Mouse (Mus musculus) midbrain, embryonic 14.5 days (tissue): ENCODE data around the gene Usp13. TPM values are rescaled to one million over a fixed set of nuclear protein-coding genes. Genes with fewer than 3 reads are reported as not detected.

Experiments
- ATAC-seq: fragments of 200-750 bp; cut with Nextera tagmentation; 2 replicates; pipeline ENCODE4 v1.8.0; 2017; ENCODE audit warnings: moderate number of reproducible peaks, moderate library complexity; ENCODE audit not compliant: low FRiP score, low TSS enrichment
- DNase-seq: peaks from one replicate; pipeline ENCODE4 v3.0.0-alpha.2; 2015
- H3K27ac ChIP-seq: fragments of 300-500 bp; sonication (generic); replicated peaks from 2 replicates; pipeline ENCODE4 v1.5.1; 2014; ENCODE audit warnings: mild to moderate bottlenecking, low read depth, low read length, moderate library complexity
- H3K27me3 ChIP-seq: fragments of 300-500 bp; sonication (generic); 2 replicates; pipeline ENCODE4 v1.6.1; 2014; ENCODE audit warnings: low read length, control low read depth, mixed read lengths; ENCODE audit not compliant: control insufficient read depth, insufficient read depth
- H3K36me3 ChIP-seq: fragments of 300-500 bp; sonication (generic); 2 replicates; pipeline ENCODE4 v1.6.1; 2014; ENCODE audit warnings: low read length, control low read depth; ENCODE audit not compliant: control insufficient read depth, insufficient read depth
- H3K4me1 ChIP-seq: fragments of 300-500 bp; sonication (generic); 2 replicates; pipeline ENCODE4 v1.6.1; 2014; ENCODE audit warnings: mild to moderate bottlenecking, antibody characterized with exemption, low read length, control low read depth; ENCODE audit not compliant: control insufficient read depth, insufficient read depth
- H3K4me2 ChIP-seq: fragments of 300-500 bp; sonication (generic); 2 replicates; pipeline ENCODE4 v1.6.1; 2014; ENCODE audit warnings: mild to moderate bottlenecking, low read length, moderate library complexity
- H3K4me3 ChIP-seq: fragments of 300-500 bp; sonication (generic); replicated peaks from 2 replicates; pipeline ENCODE4 v1.5.1; 2014; ENCODE audit warnings: low read depth, low read length
- H3K9ac ChIP-seq: fragments of 300-500 bp; sonication (generic); replicated peaks from 2 replicates; pipeline ENCODE4 v1.6.1; 2014; ENCODE audit warnings: mild to moderate bottlenecking, low read length, moderate library complexity
- H3K9me3 ChIP-seq: fragments of 300-500 bp; sonication (generic); 2 replicates; pipeline ENCODE4 v1.6.1; 2016; ENCODE audit warnings: low read length, control low read depth, mixed read lengths; ENCODE audit not compliant: control insufficient read depth
- WGBS: fragments of 180-500 bp; shearing (Covaris S2); extraction: QIAGEN DNeasy Blood & Tissue Kit; methylation state at CpG from one replicate; pipeline ENCODE4 v1.1.7; 2014; 5-methylcytosine and 5-hydroxymethylcytosine counted together
- polyA plus RNA-seq: library from polyadenylated mRNA; unstranded; fragments of >200 nt; fragmentation: Nextera tagmentation; extraction: Ambion mirVana; gene quantifications from 2 replicates; pipeline ENCODE4 v1.2.1, GENCODE M21; 2014

Gene Usp13
- polyA plus RNA-seq, 1 experiment from 2014 or later: 12.3 TPM

GRCm38 (mm10) chr3:32905850-32906779 lies 88.8 kb downstream of the Usp13 start:
- no peak overlapping the region for H3K4me3 ChIP-seq
- ATAC-seq (no peak), DNase-seq (peak; percentile 12)
- no peaks in the 10 kb centered on the region for H3K4me1 ChIP-seq
- WGBS: 58% methylated on average over 8 of the region's 8 CpGs
- H3K4me2 ChIP-seq: no peak overlapping the region
- H3K36me3 ChIP-seq: no peaks in the 10 kb centered on the region
- no peaks in the 10 kb centered on the region for H3K9me3 ChIP-seq
- no peak overlapping the region for H3K27ac ChIP-seq
- no peak overlapping the region for H3K9ac ChIP-seq
- no peaks in the 10 kb centered on the region for H3K27me3 ChIP-seq

DNA sequence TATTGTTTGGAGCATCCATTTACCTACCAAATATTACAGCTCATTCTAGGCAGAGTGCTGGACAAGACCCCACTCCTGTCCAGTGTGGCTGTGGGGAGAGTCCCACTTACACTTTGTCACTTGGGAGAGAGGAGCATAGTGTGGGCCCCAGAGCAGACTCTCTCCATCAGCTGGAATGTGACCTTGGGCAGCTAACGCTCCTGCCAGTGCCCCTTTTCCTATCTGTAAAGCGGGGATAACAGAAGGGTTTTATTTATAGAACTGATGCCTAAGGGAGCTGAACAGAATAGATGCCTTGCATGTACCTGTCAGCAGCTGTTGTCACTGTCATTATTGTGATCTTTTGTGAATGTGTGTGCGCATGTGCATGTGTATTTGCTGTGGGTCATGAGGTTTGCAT lies 91.1 kb downstream of the Usp13 start:
- no peaks in the 10 kb centered on the region for H3K9me3 ChIP-seq
- no peak overlapping the region for H3K4me2 ChIP-seq
- no peak overlapping the region for H3K4me3 ChIP-seq
- DNase-seq (no peak), ATAC-seq (no peak)
- no peaks in the 10 kb centered on the region for H3K4me1 ChIP-seq
- 88% methylated on average over 3 of the region's 3 CpGs for WGBS
- no peaks in the 10 kb centered on the region for H3K36me3 ChIP-seq
- H3K9ac ChIP-seq: no peak overlapping the region
- H3K27ac ChIP-seq: no peak overlapping the region
- no peaks in the 10 kb centered on the region for H3K27me3 ChIP-seq

DNA sequence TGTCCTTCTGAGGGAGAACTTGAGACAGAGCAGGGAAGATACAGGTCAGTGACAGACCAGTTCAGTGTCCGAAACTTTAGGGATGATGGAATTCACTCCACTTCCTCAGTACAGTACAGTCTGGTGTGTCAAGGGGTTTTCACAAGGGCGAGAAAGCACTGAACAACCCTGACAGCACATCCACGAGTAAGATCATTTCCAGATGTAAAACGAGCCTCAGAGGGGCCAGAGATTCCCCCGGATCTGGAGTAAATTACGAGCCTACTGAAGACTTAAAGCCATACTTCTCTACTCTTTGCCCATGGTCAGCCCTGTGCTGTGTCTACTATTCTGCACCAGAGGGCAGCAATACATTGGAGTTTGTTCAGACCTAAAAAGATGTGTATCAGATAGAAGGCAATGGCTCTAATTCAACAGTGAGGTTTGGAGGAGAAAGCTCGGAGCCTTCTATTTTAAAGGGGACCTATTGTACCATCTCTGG lies 92.8 kb downstream of the Usp13 start:
- ATAC-seq (peak; percentile 71; the same call in 1 of the 2 replicates), DNase-seq (peak; percentile 70)
- Histone ChIP-seq H3K36me3 (peaks cover 11% of the 10 kb centered on the region; the same call in 1 of the 2 replicates), H3K4me3 (no peak overlapping the region), H3K27me3 (no peaks in the 10 kb centered on the region), H3K9me3 (no peaks in the 10 kb centered on the region), H3K9ac (no peak overlapping the region), H3K4me1 (no peaks in the 10 kb centered on the region), H3K4me2 (no peak overlapping the region), H3K27ac (no peak overlapping the region)
- 77% methylated on average over 7 of the region's 7 CpGs for WGBS

GRCm38 (mm10) chr3:32924168-32924567 lies 106.8 kb downstream of the Usp13 start:
- Histone ChIP-seq H3K4me1 (no peaks in the 10 kb centered on the region), H3K4me2 (no peak overlapping the region), H3K27me3 (no peaks in the 10 kb centered on the region), H3K27ac (no peak overlapping the region), H3K9ac (no peak overlapping the region), H3K36me3 (peaks cover 27% of the 10 kb centered on the region), H3K4me3 (no peak overlapping the region), H3K9me3 (peaks cover 4% of the 10 kb centered on the region; the same call in 1 of the 2 replicates)
- ATAC-seq: no peak
- 90% methylated on average over 6 of the region's 6 CpGs for WGBS
- DNase-seq: no peak

DNA sequence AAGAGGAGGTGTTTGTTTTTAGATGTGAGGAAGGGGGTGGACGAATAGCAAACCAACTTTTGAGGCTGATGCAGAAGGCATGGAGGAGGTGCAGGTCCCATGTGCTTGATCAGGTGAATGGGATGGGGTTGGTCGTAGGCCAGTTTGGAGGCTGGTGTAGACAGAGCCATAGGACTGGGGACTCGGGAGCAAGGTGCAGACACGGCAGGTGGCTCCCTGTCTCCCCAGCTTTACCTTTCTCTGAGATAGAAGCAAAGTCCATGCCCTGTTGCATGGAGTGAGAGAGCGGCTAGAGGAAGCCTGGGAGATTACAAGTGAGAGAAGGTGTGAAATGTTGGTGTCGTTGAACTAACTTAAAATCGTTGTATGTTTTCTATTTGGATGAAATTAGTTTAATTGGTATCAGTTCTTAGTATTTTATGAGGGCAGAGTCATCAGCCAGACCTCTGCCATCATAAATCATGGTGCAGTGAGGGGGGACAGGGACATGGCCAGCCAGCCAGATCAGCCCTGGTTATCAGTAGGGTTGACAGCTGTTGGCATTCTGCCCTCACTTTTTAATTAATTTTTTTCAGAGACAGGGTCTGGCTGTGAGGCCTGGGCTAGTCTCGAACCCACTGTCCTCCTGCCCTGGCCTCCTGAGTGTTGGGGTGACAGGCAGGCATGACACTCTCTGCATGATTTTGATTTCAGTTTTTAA lies 122.6 kb downstream of the Usp13 start:
- no peak overlapping the region for H3K4me3 ChIP-seq
- DNase-seq (no peak), ATAC-seq (no peak)
- H3K9ac ChIP-seq: no peak overlapping the region
- no peaks in the 10 kb centered on the region for H3K9me3 ChIP-seq
- no peaks in the 10 kb centered on the region for H3K36me3 ChIP-seq
- 86% methylated on average over 8 of the region's 8 CpGs for WGBS
- no peak overlapping the region for H3K4me2 ChIP-seq
- no peak overlapping the region for H3K27ac ChIP-seq
- no peaks in the 10 kb centered on the region for H3K4me1 ChIP-seq
- H3K27me3 ChIP-seq: no peaks in the 10 kb centered on the region

GRCm38 (mm10) chr3:32947486-32947885 lies 130.1 kb downstream of the Usp13 start:
- H3K9me3 ChIP-seq: no peaks in the 10 kb centered on the region
- WGBS: 90% methylated on average over 5 of the region's 5 CpGs
- no peaks in the 10 kb centered on the region for H3K27me3 ChIP-seq
- ATAC-seq: no peak
- no peak for DNase-seq
- H3K9ac ChIP-seq: no peak overlapping the region
- no peak overlapping the region for H3K27ac ChIP-seq
- H3K4me2 ChIP-seq: no peak overlapping the region
- no peak overlapping the region for H3K4me3 ChIP-seq
- H3K4me1 ChIP-seq: no peaks in the 10 kb centered on the region
- no peaks in the 10 kb centered on the region for H3K36me3 ChIP-seq

GRCm38 (mm10) chr3:32951382-32951781 lies 134.0 kb downstream of the Usp13 start:
- Histone ChIP-seq H3K9me3 (no peaks in the 10 kb centered on the region), H3K27me3 (no peaks in the 10 kb centered on the region)
- WGBS: 8% methylated on average over 1 of the region's 1 CpGs

GRCm38 (mm10) chr3:32961494-32961893 lies 144.1 kb downstream of the Usp13 start:
- H3K4me1 ChIP-seq: no peaks in the 10 kb centered on the region
- no peaks in the 10 kb centered on the region for H3K27me3 ChIP-seq
- H3K4me2 ChIP-seq: no peak overlapping the region
- H3K4me3 ChIP-seq: no peak overlapping the region
- WGBS: 90% methylated on average over 3 of the region's 3 CpGs
- no peaks in the 10 kb centered on the region for H3K36me3 ChIP-seq
- no peaks in the 10 kb centered on the region for H3K9me3 ChIP-seq
- ATAC-seq (no peak), DNase-seq (no peak)
- no peak overlapping the region for H3K27ac ChIP-seq
- H3K9ac ChIP-seq: no peak overlapping the region

More at GRCm38 (mm10) chr3:32951382-32951781, 134.0 kb downstream of the Usp13 start:
- DNase-seq: no peak
- Histone ChIP-seq H3K36me3 (no peaks in the 10 kb centered on the region), H3K4me2 (no peak overlapping the region), H3K27ac (no peak overlapping the region), H3K4me3 (no peak overlapping the region), H3K9ac (no peak overlapping the region), H3K4me1 (no peaks in the 10 kb centered on the region)
- ATAC-seq: no peak
